Mouse (Mus musculus) urinary bladder, postnatal 10 days (tissue): ENCODE results near the gene Rnaseh2c.

Experiments
- DNase-seq: peaks from one replicate; pipeline ENCODE4 v3.0.0; 2022; ENCODE audit warnings: low spot score

Rnaseh2c gene

GRCm38 (mm10) chr19:5575336-5575735, 26.3 kb upstream of the Rnaseh2c start:
- DNase-seq = no peak

- DNase-seq = no peak
Measured at GRCm38 (mm10) chr19:5579971-5580370, 21.7 kb upstream of the Rnaseh2c start.

- DNase-seq = no peak
Measured at GRCm38 (mm10) chr19:5580776-5581175, 20.9 kb upstream of the Rnaseh2c start.

GRCm38 (mm10) chr19:5581995-5582394, 19.7 kb upstream of the Rnaseh2c start:
- no peak for DNase-seq

- DNase-seq = no peak
Measured at GRCm38 (mm10) chr19:5589159-5589558, 12.5 kb upstream of the Rnaseh2c start.

- no peak for DNase-seq
Measured at GRCm38 (mm10) chr19:5591888-5592287, 9.8 kb upstream of the Rnaseh2c start.

GRCm38 (mm10) chr19:5599224-5599623, 2.4 kb upstream of the Rnaseh2c start:
- no peak for DNase-seq

- no peak for DNase-seq
Measured at GRCm38 (mm10) chr19:5603664-5604063, 2.0 kb downstream of the Rnaseh2c start.

GRCm38 (mm10) chr19:5605126-5605525, 3.5 kb downstream of the Rnaseh2c start:
- DNase-seq = no peak

- DNase-seq = no peak
Measured at GRCm38 (mm10) chr19:5606196-5606595, 4.5 kb downstream of the Rnaseh2c start.

- no peak for DNase-seq
Measured at GRCm38 (mm10) chr19:5607705-5608410, 6.2 kb downstream of the Rnaseh2c start.

- DNase-seq = no peak
Measured at GRCm38 (mm10) chr19:5608707-5609106, 7.0 kb downstream of the Rnaseh2c start.

GRCm38 (mm10) chr19:5609171-5609546, 7.5 kb downstream of the Rnaseh2c start:
- no peak for DNase-seq

- DNase-seq = peak; percentile 62
Measured at GRCm38 (mm10) chr19:5609547-5610404, 8.1 kb downstream of the Rnaseh2c start, which contains the start of gene Kat5. Gene Kat5 (minus strand): TSS chr19:5610237.

GRCm38 (mm10) chr19:5611973-5612372, 10.3 kb downstream of the Rnaseh2c start:
- DNase-seq = no peak

GRCm38 (mm10) chr19:5612762-5613411, 11.2 kb downstream of the Rnaseh2c start:
- DNase-seq = no peak

GRCm38 (mm10) chr19:5614953-5615352, 13.3 kb downstream of the Rnaseh2c start:
- no peak for DNase-seq

GRCm38 (mm10) chr19:5620007-5620406, 18.3 kb downstream of the Rnaseh2c start:
- no peak for DNase-seq

GRCm38 (mm10) chr19:5621884-5622283, 20.2 kb downstream of the Rnaseh2c start:
- no peak for DNase-seq

- DNase-seq = no peak
Measured at GRCm38 (mm10) chr19:5625311-5625710, 23.6 kb downstream of the Rnaseh2c start.

GRCm38 (mm10) chr19:5629907-5630306, 28.2 kb downstream of the Rnaseh2c start:
- DNase-seq = no peak

- no peak for DNase-seq
Measured at GRCm38 (mm10) chr19:5632120-5632519, 30.4 kb downstream of the Rnaseh2c start.
